Mouse (Mus musculus): ENCODE measurements around the gene Olfr1170. TPM values are rescaled to one million over a fixed set of nuclear protein-coding genes. Genes with fewer than 3 reads are reported as not detected.

The Olfr1170 gene
- total RNA-seq (2014; fragmentation: Nextera tagmentation) = not detected in 2 replicates
- total RNA-seq (2017) = not detected in 2 replicates
- polyA plus RNA-seq (2012) = not detected in 2 replicates

- no peak within 1 kb of the TSS for H3K4me3 ChIP-seq (ENCODE audit: low read depth, low read length)
- no peaks in the 10 kb centered on the region for H3K27me3 ChIP-seq (ENCODE audit: insufficient read depth, low read length)
- ATAC-seq (ENCODE audit: extremely low read depth, insufficient number of reproducible peaks, low FRiP score, poor library complexity, severe bottlenecking) = no peak
- no peaks in the 10 kb centered on the region for H3K9me3 ChIP-seq (replicated peaks)
- no peak for TF ChIP-seq GATA2 (IDR thresholded peaks at IDR 0.05; ENCODE audit: borderline replicate concordance, low read depth, low read length)
- TF ChIP-seq POLR2AphosphoS5 (IDR thresholded peaks at IDR 0.05; ENCODE audit: insufficient replicate concordance, low read depth, low read length) = no peak
- no peak for TF ChIP-seq TAL1 (conservative IDR thresholded peaks at IDR 0.05; ENCODE audit: low read depth, low read length)
- TF ChIP-seq CTCF (IDR thresholded peaks at IDR 0.05; ENCODE audit: low read depth, low read length) = no peak
- no peaks in the 10 kb centered on the region for H3K4me1 ChIP-seq (ENCODE audit: insufficient read depth, low read depth, low read length)
- no peaks in the 10 kb centered on the region for H3K36me3 ChIP-seq (replicated peaks)
- no peak for DNase-seq (ENCODE audit: low spot score)
These were observed at the start of gene Olfr1170 for GRCm38 (mm10) chr2:88228234-88228633. Gene Olfr1170, minus strand, starts transcription at chr2:88228334.

GRCm38 (mm10) chr2:88220784-88221183 is 7.3 kb downstream of the Olfr1170 start:
- Histone ChIP-seq H3K27me3 (ENCODE audit: insufficient read depth, low read length) (no peaks in the 10 kb centered on the region), H3K4me1 (ENCODE audit: insufficient read depth, low read depth, low read length) (no peaks in the 10 kb centered on the region), H3K4me3 (ENCODE audit: low read depth, low read length) (no peak overlapping the region), H3K9me3 (replicated peaks) (no peaks in the 10 kb centered on the region), H3K36me3 (replicated peaks) (no peaks in the 10 kb centered on the region)
- no peak for TF ChIP-seq GATA2 (IDR thresholded peaks at IDR 0.05; ENCODE audit: borderline replicate concordance, low read depth, low read length)
- TF ChIP-seq CTCF (IDR thresholded peaks at IDR 0.05; ENCODE audit: low read depth, low read length) = no peak
- TF ChIP-seq POLR2AphosphoS5 (IDR thresholded peaks at IDR 0.05; ENCODE audit: insufficient replicate concordance, low read depth, low read length) = no peak
- TF ChIP-seq TAL1 (conservative IDR thresholded peaks at IDR 0.05; ENCODE audit: low read depth, low read length) = no peak
- TF ChIP-seq GATA1 (IDR thresholded peaks at IDR 0.05; ENCODE audit: borderline replicate concordance, low read length) = no peak
- DNase-seq (ENCODE audit: low spot score) (no peak), ATAC-seq (ENCODE audit: extremely low read depth, insufficient number of reproducible peaks, low FRiP score, poor library complexity, severe bottlenecking) (no peak)

- H3K4me3 ChIP-seq (ENCODE audit: low read depth, low read length) = no peak within 1 kb of the TSS
- no peak for DNase-seq (ENCODE audit: low spot score)
- no peaks in the 10 kb centered on the region for H3K9me3 ChIP-seq (replicated peaks)
- no peaks in the 10 kb centered on the region for H3K4me1 ChIP-seq (ENCODE audit: insufficient read depth, low read depth, low read length)
- no peaks in the 10 kb centered on the region for H3K27me3 ChIP-seq (ENCODE audit: insufficient read depth, low read length)
- no peaks in the 10 kb centered on the region for H3K36me3 ChIP-seq (replicated peaks)
- no peak for ATAC-seq (ENCODE audit: extremely low read depth, insufficient number of reproducible peaks, low FRiP score, poor library complexity, severe bottlenecking)
- TF ChIP-seq POLR2AphosphoS5 (IDR thresholded peaks at IDR 0.05; ENCODE audit: insufficient replicate concordance, low read depth, low read length) (no peak), CTCF (IDR thresholded peaks at IDR 0.05; ENCODE audit: low read depth, low read length) (no peak), GATA1 (IDR thresholded peaks at IDR 0.05; ENCODE audit: borderline replicate concordance, low read length) (no peak), GATA2 (IDR thresholded peaks at IDR 0.05; ENCODE audit: borderline replicate concordance, low read depth, low read length) (no peak), TAL1 (conservative IDR thresholded peaks at IDR 0.05; ENCODE audit: low read depth, low read length) (no peak)
These were observed 46.6 kb downstream of the Olfr1170 start, which contains the start of gene Olfr1168 for GRCm38 (mm10) chr2:88181580-88181979. Gene Olfr1168, plus strand, starts transcription at chr2:88181880.

Other genes starting within 250 kb of the Olfr1170 start
Only the 20 nearest of the 21 such genes appear.
- not detected in 2 replicates for gene Olfr1160, start 220.1 kb downstream of the Olfr1170 start, total RNA-seq (2014; fragmentation: Nextera tagmentation)
- 0.16 and 0.29 TPM in 2 replicates for gene Olfr1160, start 220.1 kb downstream of the Olfr1170 start, total RNA-seq (2017)
- not detected in 2 replicates for gene Olfr1160, start 220.1 kb downstream of the Olfr1170 start, polyA plus RNA-seq (2012)
- not detected in 2 replicates for gene Olfr1161, start 205.6 kb downstream of the Olfr1170 start, total RNA-seq (2014; fragmentation: Nextera tagmentation)
- 0.23 TPM in 1 of 2 replicates, not detected in the other for gene Olfr1161, start 205.6 kb downstream of the Olfr1170 start, total RNA-seq (2017)
- gene Olfr1161, start 205.6 kb downstream of the Olfr1170 start, polyA plus RNA-seq (2012) = not detected in 2 replicates
- not detected in 2 replicates for gene Olfr73, start 190.6 kb downstream of the Olfr1170 start, total RNA-seq (2014; fragmentation: Nextera tagmentation)
- 0.38 TPM in 1 of 2 replicates, not detected in the other for gene Olfr73, start 190.6 kb downstream of the Olfr1170 start, total RNA-seq (2017)
- gene Olfr73, start 190.6 kb downstream of the Olfr1170 start, polyA plus RNA-seq (2012) = not detected in 2 replicates
- not detected in 2 replicates for gene Olfr1162, start 177.2 kb downstream of the Olfr1170 start, total RNA-seq (2014; fragmentation: Nextera tagmentation)
- 0.06 TPM in 1 of 2 replicates, not detected in the other for gene Olfr1162, start 177.2 kb downstream of the Olfr1170 start, total RNA-seq (2017)
- gene Olfr1162, start 177.2 kb downstream of the Olfr1170 start, polyA plus RNA-seq (2012) = not detected in 2 replicates
- gene Olfr1163, start 156.5 kb downstream of the Olfr1170 start, total RNA-seq (2014; fragmentation: Nextera tagmentation) = not detected in 2 replicates
- gene Olfr1163, start 156.5 kb downstream of the Olfr1170 start, total RNA-seq (2017) = 0.12 TPM in 1 of 2 replicates, not detected in the other
- gene Olfr1163, start 156.5 kb downstream of the Olfr1170 start, polyA plus RNA-seq (2012) = not detected in 2 replicates
- gene Olfr1164, start 134.4 kb downstream of the Olfr1170 start, total RNA-seq (2014; fragmentation: Nextera tagmentation) = not detected in 2 replicates
- gene Olfr1164, start 134.4 kb downstream of the Olfr1170 start, total RNA-seq (2017) = not detected in 2 replicates
- not detected in 2 replicates for gene Olfr1164, start 134.4 kb downstream of the Olfr1170 start, polyA plus RNA-seq (2012)
- gene Olfr1166, start 100.1 kb downstream of the Olfr1170 start, total RNA-seq (2014; fragmentation: Nextera tagmentation) = not detected in 2 replicates
- 0.05 TPM in 1 of 2 replicates, not detected in the other for gene Olfr1166, start 100.1 kb downstream of the Olfr1170 start, total RNA-seq (2017)
- not detected in 2 replicates for gene Olfr1166, start 100.1 kb downstream of the Olfr1170 start, polyA plus RNA-seq (2012)
- gene Olfr1167, start 73.1 kb downstream of the Olfr1170 start, total RNA-seq (2014; fragmentation: Nextera tagmentation) = not detected in 2 replicates
- 0.16 TPM in 1 of 2 replicates, not detected in the other for gene Olfr1167, start 73.1 kb downstream of the Olfr1170 start, total RNA-seq (2017)
- gene Olfr1167, start 73.1 kb downstream of the Olfr1170 start, polyA plus RNA-seq (2012) = not detected in 2 replicates
- gene Olfr1168, start 46.5 kb downstream of the Olfr1170 start, total RNA-seq (2014; fragmentation: Nextera tagmentation) = not detected in 2 replicates
- gene Olfr1168, start 46.5 kb downstream of the Olfr1170 start, total RNA-seq (2017) = 0.11 TPM in 1 of 2 replicates, not detected in the other
- not detected in 2 replicates for gene Olfr1168, start 46.5 kb downstream of the Olfr1170 start, polyA plus RNA-seq (2012)
- not detected in 2 replicates for gene Olfr1173, start 51.5 kb upstream of the Olfr1170 start, total RNA-seq (2014; fragmentation: Nextera tagmentation)
- gene Olfr1173, start 51.5 kb upstream of the Olfr1170 start, total RNA-seq (2017) = 0.12 TPM in 1 of 2 replicates, not detected in the other
- gene Olfr1173, start 51.5 kb upstream of the Olfr1170 start, polyA plus RNA-seq (2012) = not detected in 2 replicates
- gene Olfr1174-ps, start 86.8 kb upstream of the Olfr1170 start, total RNA-seq (2014; fragmentation: Nextera tagmentation) = not detected in 2 replicates
- gene Olfr1174-ps, start 86.8 kb upstream of the Olfr1170 start, total RNA-seq (2017) = 0.06 and 0.16 TPM in 2 replicates
- gene Olfr1174-ps, start 86.8 kb upstream of the Olfr1170 start, polyA plus RNA-seq (2012) = not detected in 2 replicates
- not detected in 2 replicates for gene Olfr1175-ps, start 98.9 kb upstream of the Olfr1170 start, total RNA-seq (2014; fragmentation: Nextera tagmentation)
- gene Olfr1175-ps, start 98.9 kb upstream of the Olfr1170 start, total RNA-seq (2017) = 0.11 and 0.12 TPM in 2 replicates
- not detected in 2 replicates for gene Olfr1175-ps, start 98.9 kb upstream of the Olfr1170 start, polyA plus RNA-seq (2012)
- gene Olfr1176, start 108.4 kb upstream of the Olfr1170 start, total RNA-seq (2014; fragmentation: Nextera tagmentation) = not detected in 2 replicates
- gene Olfr1176, start 108.4 kb upstream of the Olfr1170 start, total RNA-seq (2017) = not detected in 2 replicates
- gene Olfr1176, start 108.4 kb upstream of the Olfr1170 start, polyA plus RNA-seq (2012) = not detected in 2 replicates
- not detected in 2 replicates for gene Olfr1177-ps, start 118.2 kb upstream of the Olfr1170 start, total RNA-seq (2014; fragmentation: Nextera tagmentation)
- 0.05 TPM in 1 of 2 replicates, not detected in the other for gene Olfr1177-ps, start 118.2 kb upstream of the Olfr1170 start, total RNA-seq (2017)
- not detected in 2 replicates for gene Olfr1177-ps, start 118.2 kb upstream of the Olfr1170 start, polyA plus RNA-seq (2012)
- not detected in 2 replicates for gene Olfr1178, start 158.7 kb upstream of the Olfr1170 start, total RNA-seq (2014; fragmentation: Nextera tagmentation)
- 0.06 and 0.49 TPM in 2 replicates for gene Olfr1178, start 158.7 kb upstream of the Olfr1170 start, total RNA-seq (2017)
- not detected in 2 replicates for gene Olfr1178, start 158.7 kb upstream of the Olfr1170 start, polyA plus RNA-seq (2012)
- gene Olfr1179, start 178.1 kb upstream of the Olfr1170 start, total RNA-seq (2014; fragmentation: Nextera tagmentation) = not detected in 2 replicates
- gene Olfr1179, start 178.1 kb upstream of the Olfr1170 start, total RNA-seq (2017) = 0.16 TPM in 1 of 2 replicates, not detected in the other
- not detected in 2 replicates for gene Olfr1179, start 178.1 kb upstream of the Olfr1170 start, polyA plus RNA-seq (2012)
- not detected in 2 replicates for gene Olfr1180, start 190.8 kb upstream of the Olfr1170 start, total RNA-seq (2014; fragmentation: Nextera tagmentation)
- 0.11 TPM in 1 of 2 replicates, not detected in the other for gene Olfr1180, start 190.8 kb upstream of the Olfr1170 start, total RNA-seq (2017)
- gene Olfr1180, start 190.8 kb upstream of the Olfr1170 start, polyA plus RNA-seq (2012) = not detected in 2 replicates
- gene Olfr1181, start 197.8 kb upstream of the Olfr1170 start, total RNA-seq (2014; fragmentation: Nextera tagmentation) = not detected in 2 replicates
- gene Olfr1181, start 197.8 kb upstream of the Olfr1170 start, total RNA-seq (2017) = 0.33 TPM in 1 of 2 replicates, not detected in the other
- gene Olfr1181, start 197.8 kb upstream of the Olfr1170 start, polyA plus RNA-seq (2012) = not detected in 2 replicates
- not detected in 2 replicates for gene Gm13757, start 220.8 kb upstream of the Olfr1170 start, total RNA-seq (2014; fragmentation: Nextera tagmentation)
- 0.05 TPM in 1 of 2 replicates, not detected in the other for gene Gm13757, start 220.8 kb upstream of the Olfr1170 start, total RNA-seq (2017)
- not detected in 2 replicates for gene Gm13757, start 220.8 kb upstream of the Olfr1170 start, polyA plus RNA-seq (2012)
- not detected in 2 replicates for gene Olfr1183, start 226.5 kb upstream of the Olfr1170 start, total RNA-seq (2014; fragmentation: Nextera tagmentation)
- under 0.01 and 0.06 TPM in 2 replicates for gene Olfr1183, start 226.5 kb upstream of the Olfr1170 start, total RNA-seq (2017)
- gene Olfr1183, start 226.5 kb upstream of the Olfr1170 start, polyA plus RNA-seq (2012) = not detected in 2 replicates

Data from G1E (cell line).